Mouse (Mus musculus) lung, postnatal 10 days (tissue): ENCODE data around the gene Hmcn2.

Experiments used
- DNase-seq: peaks from one replicate; pipeline ENCODE4 v3.0.0; 2021

Gene Hmcn2

GRCm38 (mm10) chr2:31314007-31314465 lies at the start of gene Hmcn2:
TSS of gene Hmcn2 (plus strand) at chr2:31314415.
- DNase-seq = no peak

- DNase-seq = no peak
Observed at GRCm38 (mm10) chr2:31267447-31267846, 46.8 kb upstream of the Hmcn2 start.

GRCm38 (mm10) chr2:31268631-31269030 lies 45.6 kb upstream of the Hmcn2 start:
- no peak for DNase-seq

DNA sequence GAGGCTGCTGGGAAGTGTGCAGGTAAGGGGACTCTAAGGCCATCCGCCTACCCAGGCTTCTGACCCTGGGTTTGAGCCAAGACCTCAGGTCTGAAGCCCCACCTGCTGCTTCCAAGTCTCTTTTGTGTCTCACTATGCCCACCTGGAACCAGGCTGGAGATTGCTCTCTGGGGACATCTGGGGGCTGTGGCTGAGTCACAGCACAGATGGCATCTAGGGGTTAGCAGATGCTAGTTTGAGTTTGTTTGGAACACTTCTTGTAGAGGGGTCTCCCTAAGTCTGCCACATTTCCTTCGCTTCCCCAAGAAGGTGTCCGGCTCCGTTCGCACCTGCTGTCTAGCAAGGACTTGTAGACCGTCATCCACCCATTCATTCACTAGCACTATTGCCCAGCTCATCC lies 45.0 kb upstream of the Hmcn2 start:
- DNase-seq = no peak

DNA sequence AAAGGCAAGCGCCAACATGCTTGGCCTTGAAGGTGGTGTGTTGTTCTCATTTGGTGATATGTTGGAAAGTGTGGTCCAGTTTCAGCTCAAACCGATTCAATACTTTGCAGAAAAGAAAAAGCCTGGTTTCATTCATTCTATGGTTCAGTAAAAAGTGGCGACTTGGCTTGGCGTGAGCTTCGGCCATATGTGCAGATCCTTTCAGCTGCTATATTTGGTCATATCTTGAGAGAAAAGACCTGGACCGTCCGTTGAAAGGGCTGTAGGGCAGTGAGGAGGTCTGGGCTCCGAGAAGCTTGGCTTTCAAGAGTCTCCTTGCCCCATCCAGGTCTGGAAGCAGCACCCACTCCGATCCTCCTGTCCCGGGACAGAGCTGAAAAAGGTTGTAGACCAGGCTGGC lies 44.4 kb upstream of the Hmcn2 start:
- DNase-seq = no peak

DNA sequence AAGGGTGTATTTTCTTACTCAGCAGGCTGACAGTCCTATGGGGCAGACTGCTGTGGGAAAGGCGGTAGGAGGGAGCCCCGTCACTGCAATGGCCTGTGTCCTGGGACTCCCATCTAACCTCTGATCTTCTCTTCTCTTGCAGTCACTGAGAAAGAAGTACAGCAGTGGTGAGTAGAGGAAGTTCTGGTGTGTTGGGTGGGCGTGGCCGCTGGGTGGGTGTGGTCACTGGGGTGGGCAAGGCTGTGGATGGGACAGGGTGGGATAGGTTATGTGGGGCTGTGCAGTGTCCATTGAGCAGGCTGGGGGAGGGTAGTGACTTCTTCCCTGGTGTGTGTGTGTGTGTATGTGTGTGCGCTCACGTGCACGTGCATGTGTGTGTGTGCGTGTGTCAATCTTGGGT lies 43.7 kb upstream of the Hmcn2 start:
- DNase-seq = no peak

DNA sequence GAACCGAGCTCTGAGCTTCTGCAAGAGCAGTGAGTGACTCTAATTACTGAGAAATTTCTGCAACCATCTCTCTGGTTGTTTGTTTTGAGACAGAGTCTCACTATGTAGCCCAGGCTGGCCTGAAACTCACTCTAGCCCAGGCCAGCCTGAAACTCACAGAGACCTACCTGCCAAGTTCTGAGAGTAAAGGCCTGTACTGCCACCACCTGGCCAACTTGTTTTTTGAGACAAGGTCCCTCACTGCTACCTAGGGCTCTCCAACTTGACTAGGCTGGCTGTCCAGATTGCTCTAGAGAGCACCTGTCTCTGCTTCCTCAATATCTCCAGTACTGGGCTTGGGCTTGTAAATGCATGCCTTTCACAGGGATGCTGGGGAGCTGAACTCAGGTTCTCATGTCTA lies 43.1 kb upstream of the Hmcn2 start:
- no peak for DNase-seq

- no peak for DNase-seq
Observed at GRCm38 (mm10) chr2:31274993-31275392, 39.2 kb upstream of the Hmcn2 start.

DNA sequence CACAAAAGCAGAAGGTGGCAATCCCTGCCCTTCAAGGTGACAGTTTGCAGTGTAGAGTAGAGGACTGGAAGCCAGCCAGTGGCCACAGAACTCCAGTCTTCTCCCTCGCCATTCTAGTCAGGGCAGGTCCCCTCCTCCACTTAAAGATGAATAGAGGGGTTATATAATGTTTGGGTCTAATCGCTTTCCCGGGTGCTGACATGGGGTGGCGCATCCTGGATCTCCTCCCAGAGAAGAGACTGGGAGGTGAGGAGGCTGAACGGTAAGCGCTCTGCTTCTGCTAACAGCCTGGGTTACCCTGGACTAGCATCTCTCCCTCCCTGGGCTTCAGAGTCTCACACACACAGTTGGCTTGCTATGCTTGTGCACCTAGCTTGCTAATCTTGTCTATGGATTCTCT lies 36.4 kb upstream of the Hmcn2 start:
- DNase-seq = no peak

DNA sequence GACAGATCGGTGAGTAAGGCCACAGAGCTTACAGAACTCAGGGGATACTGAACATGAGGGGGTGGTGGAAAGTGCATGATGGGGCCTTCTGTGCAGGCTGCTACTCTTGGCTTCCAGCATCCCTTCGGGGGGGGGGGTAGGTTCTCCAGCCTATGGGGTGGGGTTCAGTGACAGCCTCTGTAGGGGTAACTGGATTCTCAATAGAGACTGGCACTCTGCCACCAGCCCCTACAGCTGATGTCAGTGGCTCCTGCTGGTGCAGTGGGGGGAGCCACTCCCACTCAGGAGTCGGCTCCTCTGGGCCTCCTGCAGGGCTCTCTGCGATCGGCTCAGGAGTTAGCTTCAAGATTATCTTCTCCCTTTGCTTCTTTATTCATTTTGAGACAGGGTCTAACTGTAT lies 35.7 kb upstream of the Hmcn2 start:
- DNase-seq = no peak

DNA sequence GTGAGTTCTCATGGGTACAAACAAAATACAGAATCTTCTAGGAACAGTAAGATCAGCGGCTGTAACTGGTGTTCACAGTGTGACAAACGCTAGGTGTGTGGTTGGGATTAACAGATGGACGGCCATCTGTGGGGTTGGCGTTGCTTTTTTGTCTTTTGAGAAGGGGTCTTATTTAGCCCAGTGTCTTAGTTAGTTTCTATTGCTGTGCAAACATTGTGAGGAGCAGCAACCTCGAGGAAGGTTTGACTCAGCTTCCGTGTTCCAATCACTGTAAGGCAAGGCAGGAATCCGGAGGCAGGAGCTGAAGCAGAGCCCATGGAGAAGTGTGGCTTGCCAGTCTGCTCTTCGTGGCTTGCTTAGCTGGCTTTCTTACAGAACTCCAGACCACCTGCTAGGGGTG lies 33.1 kb upstream of the Hmcn2 start:
- no peak for DNase-seq

GRCm38 (mm10) chr2:31282266-31282665 lies 31.9 kb upstream of the Hmcn2 start:
- DNase-seq = no peak

- no peak for DNase-seq
Observed at GRCm38 (mm10) chr2:31282880-31283279, 31.3 kb upstream of the Hmcn2 start.

DNA sequence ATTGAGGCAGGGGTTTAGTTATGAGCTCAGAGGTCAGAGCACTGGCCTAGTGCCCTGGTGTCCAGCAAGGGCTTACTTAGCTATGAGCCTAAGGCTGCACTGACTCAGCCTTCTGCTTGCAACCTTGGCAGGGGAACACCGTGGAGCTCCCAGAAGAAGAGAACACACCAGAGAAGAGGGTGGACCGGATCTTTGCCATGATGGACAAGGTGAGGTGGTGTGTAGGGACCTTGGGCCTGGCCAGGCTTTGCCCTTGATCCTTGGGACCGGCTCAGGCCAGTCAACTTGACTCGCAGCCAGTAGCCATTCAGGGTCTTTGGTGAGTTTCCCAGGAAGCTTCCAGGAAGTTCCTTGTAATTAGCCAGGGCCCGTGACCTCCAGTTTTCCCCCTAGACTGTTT lies 29.7 kb upstream of the Hmcn2 start:
- DNase-seq = no peak

DNA sequence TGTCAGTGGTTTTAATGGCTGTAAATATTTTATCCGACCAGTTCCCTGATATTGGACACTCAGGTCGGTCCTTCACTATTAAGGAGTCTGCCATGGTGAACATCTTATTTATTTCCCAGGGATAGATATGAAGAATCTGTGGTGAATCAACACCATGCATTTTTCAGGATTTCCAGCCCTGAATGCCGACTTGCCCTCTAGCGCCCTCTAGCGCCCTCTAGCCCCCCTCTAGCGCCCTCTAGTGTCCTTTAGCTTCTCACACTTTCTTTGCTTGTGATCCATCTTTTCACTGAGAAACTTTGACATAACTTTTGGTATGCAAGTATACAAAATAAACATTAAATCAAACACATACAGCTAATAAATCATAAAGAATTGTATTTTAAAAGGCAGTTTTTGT lies 22.8 kb upstream of the Hmcn2 start:
- peak; percentile 64 for DNase-seq

GRCm38 (mm10) chr2:31294985-31295384 lies 19.2 kb upstream of the Hmcn2 start:
- DNase-seq = peak; percentile 82

GRCm38 (mm10) chr2:31296395-31296794 lies 17.8 kb upstream of the Hmcn2 start:
- DNase-seq = no peak

DNA sequence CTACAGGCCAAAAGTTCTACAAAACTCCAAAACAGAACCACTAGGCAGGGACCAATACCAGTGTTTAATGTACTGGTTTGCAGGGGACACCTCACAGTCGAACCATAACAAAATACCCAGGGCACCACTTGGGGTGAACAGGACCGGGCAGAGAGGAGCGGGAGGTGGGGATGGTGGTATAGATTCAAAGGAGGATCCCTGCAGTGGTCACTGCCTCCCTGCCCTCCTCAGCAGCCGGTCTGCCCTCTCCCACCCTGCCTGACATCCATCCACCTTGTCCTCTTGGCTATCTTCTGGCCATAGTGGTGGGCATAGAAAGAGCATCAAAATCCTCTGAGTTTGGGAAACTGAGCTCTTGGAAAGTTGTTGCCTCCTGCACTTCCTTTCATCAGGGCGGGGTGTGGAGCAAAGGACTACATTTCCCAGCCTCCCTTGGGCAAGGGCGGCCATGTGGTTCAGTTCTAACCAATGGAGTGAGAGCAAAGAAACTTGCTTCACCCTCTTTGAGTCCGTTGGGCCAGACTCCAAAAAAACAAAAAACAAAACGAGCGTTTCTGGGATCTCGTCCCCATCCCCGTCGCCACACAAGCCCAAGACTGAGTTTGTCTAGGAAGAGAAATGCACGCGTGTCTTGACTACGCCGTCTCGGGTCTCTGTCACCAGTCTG lies 16.5 kb upstream of the Hmcn2 start:
- DNase-seq = peak; percentile 81

- DNase-seq = no peak
Observed at GRCm38 (mm10) chr2:31298814-31299213, 15.4 kb upstream of the Hmcn2 start.

DNA sequence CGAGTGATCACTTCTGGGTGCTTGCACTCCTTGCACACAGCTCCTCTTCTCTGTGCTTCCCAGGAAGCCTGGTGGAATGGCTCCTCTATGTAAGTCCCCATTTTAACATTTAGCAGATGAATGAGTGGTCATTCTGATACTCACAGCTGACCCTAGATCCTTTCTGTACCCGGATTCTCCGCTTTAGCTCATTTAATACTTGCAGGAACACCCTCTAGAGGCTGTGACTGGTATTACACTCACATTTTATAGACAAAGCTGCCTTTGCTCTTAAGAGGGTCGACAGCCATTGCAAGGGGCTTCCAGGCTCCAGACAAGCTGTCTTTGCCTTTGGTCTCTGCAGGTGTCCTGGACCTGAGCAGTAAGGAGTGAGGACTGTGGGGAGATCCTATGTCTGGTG lies 14.9 kb upstream of the Hmcn2 start:
- peak; percentile 42 for DNase-seq

DNA sequence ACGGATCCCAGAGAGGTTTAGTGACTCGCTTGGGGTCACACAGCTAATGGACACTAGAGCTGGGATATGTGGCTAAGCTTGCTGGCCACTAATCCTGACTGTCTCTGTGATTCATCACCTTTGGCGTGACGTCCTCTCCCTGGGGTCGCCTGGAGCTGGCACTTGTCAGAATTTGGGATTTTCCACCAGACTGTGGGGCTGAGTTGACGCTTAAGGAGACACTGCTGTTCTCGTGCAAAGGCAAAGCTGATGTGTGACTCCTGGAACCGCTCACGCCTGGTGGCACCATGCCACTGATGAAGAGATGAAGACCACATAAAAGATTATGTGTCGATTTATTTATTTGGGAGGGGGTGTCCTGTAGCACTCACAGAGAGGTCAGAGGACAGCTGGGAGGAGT lies 14.2 kb upstream of the Hmcn2 start:
- DNase-seq = peak; percentile 31

DNA sequence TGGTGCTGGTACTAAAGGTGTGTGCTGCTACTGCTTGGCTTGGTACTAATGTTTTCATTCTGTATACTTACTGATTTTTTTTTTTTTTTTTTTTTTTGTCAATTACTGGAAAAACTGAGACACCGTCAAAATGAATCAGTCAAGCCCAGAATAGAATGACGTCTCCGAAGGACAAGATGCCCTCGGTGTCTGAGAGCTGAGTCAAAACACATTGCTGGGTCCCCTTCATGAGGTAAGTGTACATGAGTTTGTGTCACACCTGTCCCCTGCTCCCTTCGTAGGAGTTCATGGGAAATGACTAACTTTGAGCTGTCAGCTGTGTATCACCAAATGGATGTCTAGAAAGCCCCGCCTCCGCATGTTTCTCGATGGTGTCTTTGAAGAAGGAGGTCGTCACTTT lies 11.0 kb upstream of the Hmcn2 start:
- DNase-seq = no peak

GRCm38 (mm10) chr2:31304191-31304590 lies 10.0 kb upstream of the Hmcn2 start:
- no peak for DNase-seq

DNA sequence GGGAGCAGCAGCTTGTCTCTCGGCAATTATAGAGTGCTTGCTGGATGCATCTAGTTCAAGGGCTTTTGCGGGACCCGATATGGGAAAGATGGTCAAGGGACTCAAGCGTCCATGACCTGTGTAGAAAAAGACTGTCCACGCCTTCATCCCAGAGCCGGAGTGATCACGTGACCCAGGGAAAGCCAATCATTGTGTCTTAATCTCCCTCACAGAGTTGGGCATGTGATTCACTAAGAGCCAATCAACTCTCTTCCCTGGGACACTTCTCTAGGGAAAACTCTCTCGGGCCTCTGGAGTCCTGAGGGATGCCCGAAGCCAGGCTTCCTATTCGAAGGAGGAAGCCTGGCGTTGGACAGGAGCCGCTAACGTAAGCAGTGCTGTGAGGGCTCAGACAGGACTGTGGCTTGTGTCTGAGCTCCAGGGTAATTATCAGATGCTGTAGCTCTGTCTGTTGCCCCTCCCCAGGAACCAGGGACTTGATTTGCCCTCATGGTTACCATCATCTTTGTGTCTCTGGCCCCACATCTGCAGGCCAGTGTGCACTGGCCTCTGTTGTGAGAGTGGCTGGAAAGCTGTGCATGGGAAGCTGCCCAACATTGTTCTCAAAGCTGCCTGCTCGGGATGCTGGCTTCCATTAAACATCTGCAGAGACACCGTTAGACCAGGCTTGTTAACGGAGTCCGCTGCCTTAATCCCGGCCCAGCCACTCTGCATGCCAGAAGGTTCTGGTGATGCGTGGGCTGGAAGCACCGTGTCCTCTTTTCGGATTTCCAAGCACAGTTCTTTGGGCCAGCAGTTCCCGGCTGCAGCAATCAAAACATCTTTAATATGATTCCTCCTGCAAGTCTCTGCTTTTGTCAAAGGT lies 9.2 kb upstream of the Hmcn2 start:
- no peak for DNase-seq
